ENCODE assay signal across 8 mouse cellular contexts in genomic region chr8:82351268-82351943, GRCm38 (mm10). TPM values are rescaled to one million over a fixed set of nuclear protein-coding genes. Genes with fewer than 3 reads are reported as not detected.
DNase-seq lines count a peak whose midpoint lies in the region; ATAC-seq lines count a peak whose summit lies in the region.
"Had no signal": no experiment of that assay in that cellular context is flagged by ENCODE, and none has a peak within 500 bp of the region (broad histone marks: within the 10 kb centered on the region; RNA-seq: fewer than 3 reads in every experiment).

No protein-coding gene starts in this region.

- no peaks in the 10 kb centered on the region for H3K9me3 ChIP-seq in kidney, embryonic 16.5 days (ENCODE audit: low read length)
- no peaks in the 10 kb centered on the region for H3K9me3 ChIP-seq in forebrain, embryonic 13.5 days (replicated peaks)
- H3K9me3 ChIP-seq: stomach, embryonic 15.5 days had no signal

- H3K4me2 ChIP-seq in kidney, embryonic 16.5 days (replicated peaks; ENCODE audit: low read depth, low read length): no peak overlapping the region
- no peak overlapping the region for H3K4me2 ChIP-seq in forebrain, embryonic 13.5 days
- H3K4me2 ChIP-seq: stomach, embryonic 15.5 days had no signal

- H3K9ac ChIP-seq in kidney, embryonic 16.5 days (replicated peaks; ENCODE audit: low read length): no peak overlapping the region
- H3K9ac ChIP-seq in forebrain, embryonic 13.5 days: no peak overlapping the region
- H3K9ac ChIP-seq: stomach, embryonic 15.5 days had no signal

- ATAC-seq in kidney, embryonic 16.5 days (ENCODE audit: low FRiP score, low TSS enrichment): no peak
- ATAC-seq in hematopoietic stem cell, adult 5-6 weeks (replicated peaks in 1 of 2; ENCODE audit: insufficient read depth in 1 of 2, low FRiP score in 2 of 2, low TSS enrichment in 1 of 2, low read depth in 1 of 2, poor library complexity in 2 of 2, severe bottlenecking in 2 of 2): peak; percentile 17 to 62; a peak in 1 of 4 replicates
- no peak for ATAC-seq in forebrain, embryonic 13.5 days

- H3K4me3 ChIP-seq in kidney, embryonic 16.5 days (ENCODE audit: low read length): no peak overlapping the region
- H3K4me3 ChIP-seq in forebrain, embryonic 13.5 days: no peak overlapping the region
- H3K4me3 ChIP-seq: stomach, embryonic 15.5 days had no signal

- peak; percentile 20 to 45 for DNase-seq in kidney, adult 8-10 months
- DNase-seq in MEL-GATA-1-ER (ENCODE audit: extremely low read depth, low read depth): peak; percentile 71
- peak; percentile 9 for DNase-seq in skeletal muscle tissue, adult 2 months (ENCODE audit: low read depth, low spot score)
- no peak for DNase-seq in right cerebral cortex, adult 18-20 months

- H3K4me1 ChIP-seq in kidney, embryonic 16.5 days (ENCODE audit: insufficient read depth, low read length): no peaks in the 10 kb centered on the region
- no peaks in the 10 kb centered on the region for H3K4me1 ChIP-seq in forebrain, embryonic 13.5 days
- H3K4me1 ChIP-seq: stomach, embryonic 15.5 days had no signal

- no peaks in the 10 kb centered on the region for H3K36me3 ChIP-seq in kidney, embryonic 16.5 days (ENCODE audit: insufficient read depth, low read length)
- no peaks in the 10 kb centered on the region for H3K36me3 ChIP-seq in forebrain, embryonic 13.5 days (ENCODE audit: poor library complexity, severe bottlenecking)
- H3K36me3 ChIP-seq: stomach, embryonic 15.5 days had no signal

- H3K27me3 ChIP-seq in kidney, embryonic 16.5 days (ENCODE audit: insufficient read depth, low read length): no peaks in the 10 kb centered on the region
- no peaks in the 10 kb centered on the region for H3K27me3 ChIP-seq in forebrain, embryonic 13.5 days
- H3K27me3 ChIP-seq: stomach, embryonic 15.5 days had no signal

- 47% methylated on average over 1 of the region's 1 CpGs for WGBS in kidney, embryonic 16.5 days
- WGBS in forebrain, embryonic 13.5 days: 66% methylated on average over 1 of the region's 1 CpGs

- H3K27ac ChIP-seq in kidney, embryonic 16.5 days (ENCODE audit: low read length): no peak overlapping the region
- H3K27ac ChIP-seq in forebrain, embryonic 13.5 days: no peak overlapping the region
- H3K27ac ChIP-seq: stomach, embryonic 15.5 days had no signal

RNA-seq across cellular contexts. Expression of gene Il15, which starts 51.6 kb away (rescaled TPM):
- 6.7 and 7.2 TPM in 2 replicates for polyA plus RNA-seq in kidney, embryonic 16.5 days (2015; fragmentation: Nextera tagmentation; extraction: Ambion mirVana)
- total RNA-seq in hematopoietic stem cell, adult 5-6 weeks (2017): 60.7 and 63.1 TPM in 2 replicates
- 1.0 and 1.2 TPM in 2 replicates for polyA plus RNA-seq in forebrain, embryonic 13.5 days (2015; fragmentation: Nextera tagmentation; extraction: Ambion mirVana)

Comparison
In these comparisons a context has a peak if more than half of its experiments do, and no peak if none do; other contexts are left out.
1. ATAC-seq: peak in hematopoietic stem cell, adult 5-6 weeks (2 of 2); none in kidney, embryonic 16.5 days (single experiment) and forebrain, embryonic 13.5 days (single experiment).